In the genomic region with DNA sequence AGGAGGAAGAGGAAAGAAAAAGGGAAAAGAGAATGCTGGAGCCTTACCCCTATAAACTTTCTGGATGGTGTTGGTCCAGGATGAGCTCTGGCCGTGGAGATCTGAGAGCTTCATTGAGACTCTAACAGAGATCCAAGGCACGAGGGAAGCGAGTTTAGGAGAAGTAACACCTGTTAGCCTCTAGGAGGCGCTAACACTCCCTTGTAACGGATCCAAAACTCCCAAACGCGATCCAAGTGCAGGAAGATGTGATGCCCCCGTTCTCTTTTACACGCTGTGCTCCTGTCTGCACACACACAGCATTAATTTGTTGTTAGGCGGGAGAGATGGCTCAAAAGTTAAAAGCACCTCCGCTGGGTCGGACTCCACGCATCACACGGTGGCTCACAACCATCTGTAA, we compare ENCODE assay signal across 8 mouse cellular contexts. TPM values are rescaled to one million over a fixed set of nuclear protein-coding genes. Genes with fewer than 3 reads are reported as not detected.
DNase-seq lines count a peak whose midpoint lies in the region; ATAC-seq and TF ChIP-seq lines count a peak whose summit lies in the region.

No protein-coding gene starts in this region.

- H3K36me3 ChIP-seq in E14TG2a.4 (ENCODE audit: insufficient read depth, low read length) = peaks cover 11% of the 10 kb centered on the region
- no peaks in the 10 kb centered on the region for H3K36me3 ChIP-seq in embryonic facial prominence, embryonic 10.5 days (replicated peaks)
- H3K36me3 ChIP-seq in hindbrain, embryonic 14.5 days (replicated peaks; ENCODE audit: control insufficient read depth, insufficient read depth) = no peaks in the 10 kb centered on the region

- H3K9me3 ChIP-seq in E14TG2a.4 (ENCODE audit: low read length) = no peaks in the 10 kb centered on the region
- H3K9me3 ChIP-seq in embryonic facial prominence, embryonic 10.5 days = no peaks in the 10 kb centered on the region
- H3K9me3 ChIP-seq in hindbrain, embryonic 14.5 days (ENCODE audit: control insufficient read depth, low read length) = no peaks in the 10 kb centered on the region

- ATAC-seq in hindbrain, embryonic 14.5 days (ENCODE audit: low FRiP score) = no peak
- peak; percentile 66 for ATAC-seq in megakaryocyte-erythroid progenitor cell, adult 5-6 weeks (replicated peaks; ENCODE audit: low FRiP score, low TSS enrichment, poor library complexity, severe bottlenecking)

- peak; percentile 92 for TF ChIP-seq CTCF in E14TG2a.4 (conservative IDR thresholded peaks at IDR 0.05; ENCODE audit: low read length)

- peak overlapping the region; percentile 52 for H3K4me3 ChIP-seq in E14TG2a.4 (replicated peaks; ENCODE audit: low read length)
- peak overlapping the region; percentile 42 for H3K4me3 ChIP-seq in embryonic facial prominence, embryonic 10.5 days
- H3K4me3 ChIP-seq in hindbrain, embryonic 14.5 days (replicated peaks; ENCODE audit: low read length) = no peak overlapping the region

- WGBS in embryonic facial prominence, embryonic 10.5 days = 12% methylated on average over 14 of the region's 14 CpGs
- 13% methylated on average over 14 of the region's 14 CpGs for WGBS in hindbrain, embryonic 14.5 days

- peak; percentile 15 for DNase-seq in heart, adult 8-10 months (ENCODE audit: low spot score)
- no peak for DNase-seq in heart, adult 11 months
- DNase-seq in embryonic facial prominence, embryonic 10.5 days (ENCODE audit: low spot score) = peak; percentile 40
- peak; percentile 44 for DNase-seq in hindbrain, embryonic 14.5 days (ENCODE audit: low spot score)
- DNase-seq in MN1 (ENCODE audit: low spot score) = no peak
- DNase-seq in urinary bladder, postnatal 25 days (ENCODE audit: low spot score) = no peak

- peaks cover 34% of the 10 kb centered on the region for H3K4me1 ChIP-seq in E14TG2a.4 (replicated peaks; ENCODE audit: low read depth, low read length)
- peaks cover 3% of the 10 kb centered on the region; the same call in 1 of the 2 replicates for H3K4me1 ChIP-seq in embryonic facial prominence, embryonic 10.5 days
- no peaks in the 10 kb centered on the region for H3K4me1 ChIP-seq in hindbrain, embryonic 14.5 days (replicated peaks; ENCODE audit: control insufficient read depth, insufficient read depth, low read length)

- no peak overlapping the region for H3K27ac ChIP-seq in embryonic facial prominence, embryonic 10.5 days (replicated peaks)
- H3K27ac ChIP-seq in hindbrain, embryonic 14.5 days = no peak overlapping the region

- 0 out of 2 replicates have a peak overlapping the region, but pooled peaks have one; percentile 17 for H3K4me2 ChIP-seq in hindbrain, embryonic 14.5 days (replicated peaks)

- no peak overlapping the region for H3K9ac ChIP-seq in hindbrain, embryonic 14.5 days

- no peaks in the 10 kb centered on the region for H3K27me3 ChIP-seq in E14TG2a.4 (ENCODE audit: insufficient read depth, low read length)
- H3K27me3 ChIP-seq in embryonic facial prominence, embryonic 10.5 days (replicated peaks; ENCODE audit: low read depth, poor library complexity, severe bottlenecking) = no peaks in the 10 kb centered on the region; the same call in 1 of the 2 replicates
- no peaks in the 10 kb centered on the region for H3K27me3 ChIP-seq in hindbrain, embryonic 14.5 days (ENCODE audit: control insufficient read depth, insufficient read depth, low read length)

RNA-seq across cellular contexts. Expression of a gene that starts 46.3 kb away (rescaled TPM):
- total RNA-seq in heart, adult 8-10 months (2022) = 1 to 10 TPM; 1.3 to 2.6 (median 2.0) TPM
- 33.3 and 34.6 TPM in 2 replicates for polyA plus RNA-seq in embryonic facial prominence, embryonic 10.5 days (2016; fragmentation: Nextera tagmentation; extraction: Ambion mirVana)
- 7.6 and 8.0 TPM in 2 replicates for polyA plus RNA-seq in hindbrain, embryonic 14.5 days (2014; fragmentation: Nextera tagmentation; extraction: Ambion mirVana)
- not detected in 2 replicates for total RNA-seq in megakaryocyte-erythroid progenitor cell, adult 5-6 weeks (2014; fragmentation: Nextera tagmentation)
- total RNA-seq in megakaryocyte-erythroid progenitor cell, adult 5-6 weeks (2017) = 3.7 TPM in 1 of 2 replicates, not detected in the other

RNA-seq across cellular contexts. Expression of a gene that starts 57.3 kb away (rescaled TPM):
- total RNA-seq in heart, adult 8-10 months (2022) = 10 to 100 TPM; 15.8 to 22.6 (median 19.9) TPM
- 138 and 145 TPM in 2 replicates for polyA plus RNA-seq in embryonic facial prominence, embryonic 10.5 days (2016; fragmentation: Nextera tagmentation; extraction: Ambion mirVana)
- polyA plus RNA-seq in hindbrain, embryonic 14.5 days (2014; fragmentation: Nextera tagmentation; extraction: Ambion mirVana) = 99.5 and 103 TPM in 2 replicates
- total RNA-seq in megakaryocyte-erythroid progenitor cell, adult 5-6 weeks (2014; fragmentation: Nextera tagmentation) = 70.1 and 96.8 TPM in 2 replicates
- total RNA-seq in megakaryocyte-erythroid progenitor cell, adult 5-6 weeks (2017) = 144 and 151 TPM in 2 replicates

RNA-seq across cellular contexts. Expression of a gene that starts 58.4 kb away (rescaled TPM):
- 100 to 1,000 TPM in 3 of 4 experiments, 10 to 100 TPM in 1; 76.1 to 145 (median 124) TPM for total RNA-seq in heart, adult 8-10 months (2022)
- 546 and 551 TPM in 2 replicates for polyA plus RNA-seq in embryonic facial prominence, embryonic 10.5 days (2016; fragmentation: Nextera tagmentation; extraction: Ambion mirVana)
- polyA plus RNA-seq in hindbrain, embryonic 14.5 days (2014; fragmentation: Nextera tagmentation; extraction: Ambion mirVana) = 361 and 419 TPM in 2 replicates
- total RNA-seq in megakaryocyte-erythroid progenitor cell, adult 5-6 weeks (2014; fragmentation: Nextera tagmentation) = 2,306 and 2,977 TPM in 2 replicates
- total RNA-seq in megakaryocyte-erythroid progenitor cell, adult 5-6 weeks (2017) = 2,430 and 3,681 TPM in 2 replicates

Comparison
In these comparisons a context has a peak if more than half of its experiments do, and no peak if none do; other contexts are left out.
1. DNase-seq: peak in heart, adult 8-10 months (single experiment), embryonic facial prominence, embryonic 10.5 days (single experiment) and hindbrain, embryonic 14.5 days (single experiment); none in heart, adult 11 months (single experiment), MN1 (single experiment) and urinary bladder, postnatal 25 days (single experiment).
2. RNA of a gene that starts 58.4 kb away (total RNA-seq): 2,306 to 3,681 TPM in megakaryocyte-erythroid progenitor cell, adult 5-6 weeks; 76.1 to 145 TPM in heart, adult 8-10 months; every median in the first group is over 10 times any median in the second.